Mouse (Mus musculus) C2C12 (cell line): ENCODE data around the gene Ccdc142.

ENCODE experiments used
- CEBPB ChIP-seq: IDR thresholded peaks from one replicate; pipeline ENCODE4 v1.6.1; 2011; ENCODE audit warnings: low read depth, mild to moderate bottlenecking, control low read depth, moderate library complexity
- CTCF ChIP-seq: IDR thresholded peaks from one replicate; pipeline ENCODE4 v1.5.1; 2011; ENCODE audit not compliant: control insufficient read depth, insufficient read depth, insufficient read length
- FOSL1 ChIP-seq: IDR thresholded peaks from one replicate; pipeline ENCODE4 v1.8.0; 2011; ENCODE audit warnings: mild to moderate bottlenecking, low read length; ENCODE audit not compliant: poor library complexity, insufficient read depth, severe bottlenecking
- MAX ChIP-seq: IDR thresholded peaks from one replicate; pipeline ENCODE4 v1.6.1; 2011; ENCODE audit warnings: mild to moderate bottlenecking, control low read depth

DNA sequence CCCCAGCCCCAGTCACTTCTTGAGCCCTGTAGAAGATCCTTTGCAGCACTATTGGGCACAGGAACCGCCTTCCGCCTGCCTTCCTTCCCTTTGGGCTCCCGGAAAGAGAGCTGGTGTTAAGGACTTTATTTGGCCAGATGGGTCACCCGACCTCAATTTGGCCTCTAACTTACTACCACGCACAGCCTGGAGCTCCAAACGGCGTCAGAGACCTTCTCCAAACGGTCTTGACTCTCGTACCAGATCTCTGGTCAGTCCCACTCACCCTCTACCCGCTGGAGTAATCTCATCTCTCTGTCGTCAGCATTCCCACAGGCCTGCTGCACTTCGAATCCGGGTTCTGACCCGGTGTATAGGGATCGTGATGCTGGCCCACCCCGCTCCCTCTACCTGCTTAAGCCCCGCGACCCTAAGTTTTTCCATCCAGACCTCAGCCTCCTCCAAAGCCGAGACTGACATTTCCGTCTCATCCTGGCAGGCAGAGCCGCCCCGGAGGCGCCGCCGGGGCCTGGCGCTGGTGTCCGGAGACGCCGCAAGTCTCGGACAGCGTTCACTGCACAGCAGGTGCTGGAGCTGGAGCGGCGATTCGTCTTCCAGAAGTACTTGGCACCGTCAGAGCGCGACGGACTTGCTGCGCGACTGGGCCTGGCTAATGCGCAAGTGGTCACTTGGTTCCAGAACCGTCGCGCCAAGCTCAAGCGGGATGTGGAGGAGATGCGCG is 14.0 kb upstream of the Ccdc142 start:
- TF ChIP-seq CTCF (no peak), FOSL1 (no peak), MAX (no peak), CEBPB (no peak)
